Mouse (Mus musculus) limb, embryonic 12.5 days (tissue): ENCODE results near the gene Wdfy1. TPM values are rescaled to one million over a fixed set of nuclear protein-coding genes. Genes with fewer than 3 reads are reported as not detected.
A peak's percentile ranks its signal among the peaks of the same experiment; 100 is the strongest.

Source experiments
- ATAC-seq: fragments of 200-750 bp; cut with Nextera tagmentation; 2 replicates; pipeline ENCODE4 v1.8.0; 2017; ENCODE audit warnings: low read depth, moderate TSS enrichment; ENCODE audit not compliant: insufficient number of reproducible peaks, insufficient read depth, low FRiP score, low TSS enrichment
- H3K27ac ChIP-seq: fragments of 300-500 bp; sonication (generic); 2 replicates; pipeline ENCODE4 v1.5.1; 2016; ENCODE audit warnings: mild to moderate bottlenecking, moderate library complexity
- H3K27me3 ChIP-seq: fragments of 300-500 bp; sonication (generic); 2 replicates; pipeline ENCODE4 v1.6.1; 2016; ENCODE audit warnings: mild to moderate bottlenecking, moderate library complexity
- H3K36me3 ChIP-seq: fragments of 300-500 bp; sonication (generic); 2 replicates; pipeline ENCODE4 v1.6.1; 2016; ENCODE audit warnings: mild to moderate bottlenecking, moderate library complexity
- H3K4me1 ChIP-seq: fragments of 300-500 bp; sonication (generic); replicated peaks from 2 replicates; pipeline ENCODE4 v1.6.1; 2016
- H3K4me2 ChIP-seq: fragments of 300-500 bp; sonication (generic); 2 replicates; pipeline ENCODE4 v1.6.1; 2016; ENCODE audit warnings: mild to moderate bottlenecking, moderate library complexity
- H3K4me3 ChIP-seq: fragments of 300-500 bp; sonication (generic); replicated peaks from 2 replicates; pipeline ENCODE4 v1.5.1; 2016; ENCODE audit warnings: mild to moderate bottlenecking
- H3K9ac ChIP-seq: fragments of 300-500 bp; sonication (generic); replicated peaks from 2 replicates; pipeline ENCODE4 v1.6.1; 2016; ENCODE audit warnings: mild to moderate bottlenecking, moderate library complexity
- H3K9me3 ChIP-seq: fragments of 300-500 bp; sonication (generic); 2 replicates; pipeline ENCODE4 v1.6.1; 2016; ENCODE audit warnings: mild to moderate bottlenecking, moderate library complexity
- WGBS: fragments of 180-500 bp; shearing (Covaris S2); methylation state at CpG from one replicate; pipeline ENCODE4 v1.1.7; 2016; 5-methylcytosine and 5-hydroxymethylcytosine counted together
- polyA plus RNA-seq: library from polyadenylated mRNA; unstranded; fragments of >200 nt; fragmentation: Nextera tagmentation; extraction: Ambion mirVana; gene quantifications from 2 replicates; pipeline ENCODE4 v1.2.1, GENCODE M21; 2016

The Wdfy1 gene
- polyA plus RNA-seq, 1 experiment from 2014 or later = 28.8 TPM

DNA sequence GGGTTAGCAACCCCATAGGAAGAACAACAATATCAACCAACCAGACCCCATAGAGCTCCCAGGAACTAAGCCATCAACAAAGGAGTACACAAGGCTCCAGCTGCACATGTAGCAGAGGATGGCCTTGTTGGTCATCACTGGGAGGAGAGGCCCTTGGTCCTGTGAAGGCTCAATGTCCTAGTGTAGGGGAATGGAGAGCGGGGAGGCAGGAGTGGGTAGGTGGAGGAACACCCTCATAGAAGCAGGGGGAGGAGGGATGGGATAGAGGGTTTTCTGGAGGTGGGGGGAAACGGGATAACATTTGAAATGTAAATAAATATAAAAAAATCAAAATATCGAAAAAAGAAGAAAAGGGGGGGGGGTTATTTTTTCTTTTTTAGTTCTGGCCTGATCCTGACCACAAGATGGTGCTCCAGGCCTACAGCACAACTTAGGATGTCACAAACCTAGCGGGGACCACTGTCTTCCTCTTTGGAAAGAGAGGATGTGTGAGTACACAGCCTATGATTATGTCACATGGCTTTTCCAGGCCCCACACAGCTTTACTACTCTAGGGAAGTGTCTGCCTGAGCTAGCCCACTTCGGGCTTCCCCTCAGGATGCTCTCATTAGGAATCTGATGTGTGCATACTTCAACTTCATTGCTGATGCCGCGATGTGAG lies 10.5 kb upstream of the Wdfy1 start:
- Histone ChIP-seq H3K9me3 (no peaks in the 10 kb centered on the region), H3K27ac (no peak overlapping the region), H3K4me1 (no peaks in the 10 kb centered on the region), H3K4me3 (no peak overlapping the region), H3K4me2 (no peak overlapping the region), H3K9ac (no peak overlapping the region), H3K36me3 (peaks cover 22% of the 10 kb centered on the region), H3K27me3 (no peaks in the 10 kb centered on the region)
- 70% methylated on average over 7 of the region's 7 CpGs for WGBS
- ATAC-seq = no peak

DNA sequence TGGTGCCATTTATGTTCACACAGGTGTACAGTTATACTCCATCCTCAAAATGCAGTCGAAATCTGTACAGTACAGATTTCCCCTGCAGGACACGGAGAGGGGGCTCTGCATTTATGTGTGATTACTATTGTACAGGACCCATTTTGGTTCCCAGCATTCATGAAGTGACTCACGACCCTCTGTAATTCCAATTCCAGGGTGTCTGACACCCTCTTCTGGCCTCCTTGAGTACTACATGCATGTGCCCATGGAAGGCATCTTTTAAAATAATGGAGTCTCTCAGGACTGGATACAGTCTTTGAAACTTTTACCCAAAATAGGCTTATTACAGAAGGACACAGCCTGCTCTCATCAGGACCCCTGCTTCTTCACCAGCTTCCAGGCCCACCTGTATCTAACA lies 6.5 kb upstream of the Wdfy1 start:
- no peak for ATAC-seq

DNA sequence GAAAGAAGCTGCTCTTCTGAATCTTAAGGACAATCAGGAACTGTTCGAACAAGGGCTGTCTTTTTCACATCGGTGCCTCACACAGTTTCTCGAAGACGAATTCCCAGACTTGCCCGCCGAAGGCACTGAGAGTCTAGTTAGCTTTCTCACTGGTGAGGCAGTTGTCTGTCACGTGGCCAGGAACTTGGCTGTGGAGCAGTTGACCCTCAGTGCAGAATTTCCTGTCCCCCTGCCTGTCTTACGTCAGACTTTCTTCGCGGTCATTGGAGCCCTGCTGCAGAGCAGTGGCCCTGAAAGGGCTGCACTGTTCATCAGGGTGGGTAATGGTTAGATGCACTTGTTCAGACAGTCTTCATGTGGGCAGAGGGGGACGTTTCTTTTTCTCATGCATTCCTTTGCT lies 2.1 kb upstream of the Wdfy1 start:
- 88% methylated on average over 11 of the region's 11 CpGs for WGBS
- Histone ChIP-seq H3K27ac (no peak overlapping the region), H3K4me3 (no peak overlapping the region), H3K9ac (no peak overlapping the region), H3K9me3 (no peaks in the 10 kb centered on the region), H3K4me2 (no peak overlapping the region), H3K4me1 (no peaks in the 10 kb centered on the region; the same call in 1 of the 2 replicates), H3K27me3 (no peaks in the 10 kb centered on the region), H3K36me3 (peaks cover 52% of the 10 kb centered on the region)
- ATAC-seq = no peak

More for the DNA sequence above, 6.5 kb upstream of the Wdfy1 start:
- no peak overlapping the region for H3K27ac ChIP-seq
- no peak overlapping the region for H3K4me3 ChIP-seq
- peaks cover 58% of the 10 kb centered on the region for H3K36me3 ChIP-seq
- H3K4me2 ChIP-seq = no peak overlapping the region
- no peaks in the 10 kb centered on the region for H3K4me1 ChIP-seq
- no peaks in the 10 kb centered on the region for H3K9me3 ChIP-seq
- H3K9ac ChIP-seq = no peak overlapping the region
- 82% methylated on average over 3 of the region's 3 CpGs for WGBS
- H3K27me3 ChIP-seq = no peaks in the 10 kb centered on the region

DNA sequence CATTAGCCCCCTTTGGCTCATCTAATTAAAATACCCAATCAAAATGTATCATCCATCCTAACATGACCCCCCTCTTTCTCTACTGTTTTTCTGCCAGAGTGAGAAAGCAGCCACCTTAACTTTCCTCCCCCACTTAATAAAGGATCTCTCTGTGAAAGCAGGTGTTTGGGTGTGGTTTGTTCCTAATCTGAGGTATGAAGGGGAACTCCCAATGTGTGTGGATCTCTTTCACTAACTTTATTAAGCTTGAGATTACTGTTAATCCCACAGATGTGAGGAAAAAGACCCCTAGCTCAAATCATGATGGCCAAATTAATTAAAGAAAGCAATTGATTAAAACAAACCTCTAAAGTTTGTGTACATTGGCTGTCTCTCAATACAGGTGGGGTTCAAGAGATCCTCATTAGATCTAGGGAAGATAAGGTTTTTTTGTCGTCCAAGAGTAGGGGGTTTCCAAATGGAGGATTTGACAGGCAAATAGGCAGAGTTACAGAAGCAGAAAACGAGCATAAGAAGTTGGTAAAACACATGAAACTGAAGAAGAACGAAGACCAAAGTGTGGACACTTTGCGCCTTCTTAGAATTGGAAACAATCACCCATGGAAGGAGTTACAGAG lies 1.7 kb downstream of the Wdfy1 start:
- H3K36me3 ChIP-seq = peaks cover 16% of the 10 kb centered on the region
- whole genome bisulfite sequencing = 81% methylated on average over 4 of the region's 4 CpGs
- H3K27me3 ChIP-seq = no peaks in the 10 kb centered on the region
- H3K27ac ChIP-seq = no peak overlapping the region
- H3K4me3 ChIP-seq = no peak overlapping the region
- no peaks in the 10 kb centered on the region for H3K9me3 ChIP-seq
- ATAC-seq = no peak
- H3K9ac ChIP-seq = no peak overlapping the region
- H3K4me2 ChIP-seq = no peak overlapping the region
- no peaks in the 10 kb centered on the region; the same call in 1 of the 2 replicates for H3K4me1 ChIP-seq

DNA sequence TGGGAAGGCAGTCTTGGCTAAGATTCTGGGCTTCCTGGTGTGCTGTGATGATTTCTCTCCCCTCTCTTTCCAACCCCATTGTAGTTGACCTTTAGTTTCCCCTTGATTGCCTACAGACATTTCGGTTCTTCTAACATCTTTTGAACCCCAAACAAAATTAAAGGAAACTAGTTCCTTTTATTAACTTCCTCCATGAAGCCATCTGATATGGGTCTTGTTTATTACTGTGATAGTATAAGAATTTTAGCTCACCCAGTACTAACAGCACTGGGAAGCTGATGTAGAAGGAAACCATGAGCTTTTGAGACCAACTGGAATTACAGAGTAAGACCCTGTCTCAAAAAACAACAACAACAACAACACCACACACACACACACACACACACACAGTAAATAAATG lies 7.7 kb downstream of the Wdfy1 start:
- no peaks in the 10 kb centered on the region for H3K4me1 ChIP-seq
- ATAC-seq = no peak
- H3K9ac ChIP-seq = no peak overlapping the region
- H3K36me3 ChIP-seq = no peaks in the 10 kb centered on the region
- H3K4me3 ChIP-seq = no peak overlapping the region
- no peaks in the 10 kb centered on the region for H3K9me3 ChIP-seq
- H3K27me3 ChIP-seq = no peaks in the 10 kb centered on the region
- H3K27ac ChIP-seq = no peak overlapping the region
- no peak overlapping the region for H3K4me2 ChIP-seq
- WGBS = 38% methylated on average over 1 of the region's 1 CpGs

DNA sequence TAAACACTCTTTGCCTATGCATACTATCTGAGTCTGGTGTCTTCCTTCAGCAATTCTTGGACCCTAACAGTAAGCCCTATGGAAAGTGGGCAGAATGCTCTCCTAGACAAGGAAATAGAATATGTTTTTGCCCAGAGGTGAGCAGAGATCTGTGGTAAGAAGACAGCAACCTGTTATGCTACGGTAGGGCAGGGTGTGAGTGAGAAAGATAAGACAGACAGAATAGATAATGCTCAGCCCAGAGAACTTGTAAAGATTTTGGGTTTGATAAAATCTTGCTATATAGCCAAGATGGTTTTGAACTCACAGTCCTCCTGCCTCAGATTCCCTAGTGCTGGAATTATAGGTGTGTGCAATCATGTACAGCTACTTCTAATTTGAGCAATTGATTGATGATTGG lies 11.5 kb downstream of the Wdfy1 start:
- Histone ChIP-seq H3K36me3 (no peaks in the 10 kb centered on the region), H3K9ac (no peak overlapping the region), H3K4me2 (no peak overlapping the region), H3K9me3 (no peaks in the 10 kb centered on the region), H3K27ac (no peak overlapping the region), H3K4me3 (no peak overlapping the region), H3K27me3 (no peaks in the 10 kb centered on the region), H3K4me1 (peaks cover 16% of the 10 kb centered on the region)
- 92% methylated on average over 1 of the region's 1 CpGs for WGBS
- no peak for ATAC-seq

DNA sequence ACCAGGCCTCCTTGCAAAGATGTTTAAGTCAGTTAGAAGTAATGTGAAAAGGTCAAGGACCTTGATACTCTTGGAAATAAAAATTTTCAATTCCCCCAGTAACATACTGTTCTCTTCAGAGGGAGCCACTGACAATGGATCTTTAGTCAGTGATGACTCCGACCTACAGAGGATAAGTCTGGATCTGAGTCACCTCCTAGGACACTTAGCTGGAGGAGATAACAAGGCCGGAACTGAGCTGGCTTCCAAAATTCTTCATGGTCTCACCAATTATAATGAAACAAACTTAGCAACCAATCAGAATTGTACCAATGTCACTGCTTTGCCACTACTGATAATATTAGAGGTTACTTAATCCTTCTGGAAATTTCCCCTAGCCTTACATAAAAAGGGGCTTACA lies 11.9 kb downstream of the Wdfy1 start:
- no peak overlapping the region for H3K9ac ChIP-seq
- H3K4me1 ChIP-seq = peaks cover 20% of the 10 kb centered on the region
- H3K27me3 ChIP-seq = no peaks in the 10 kb centered on the region
- no peak for ATAC-seq
- 92% methylated on average over 2 of the region's 2 CpGs for WGBS
- H3K27ac ChIP-seq = no peak overlapping the region
- no peaks in the 10 kb centered on the region for H3K36me3 ChIP-seq
- H3K4me2 ChIP-seq = no peak overlapping the region
- H3K9me3 ChIP-seq = no peaks in the 10 kb centered on the region
- no peak overlapping the region for H3K4me3 ChIP-seq

DNA sequence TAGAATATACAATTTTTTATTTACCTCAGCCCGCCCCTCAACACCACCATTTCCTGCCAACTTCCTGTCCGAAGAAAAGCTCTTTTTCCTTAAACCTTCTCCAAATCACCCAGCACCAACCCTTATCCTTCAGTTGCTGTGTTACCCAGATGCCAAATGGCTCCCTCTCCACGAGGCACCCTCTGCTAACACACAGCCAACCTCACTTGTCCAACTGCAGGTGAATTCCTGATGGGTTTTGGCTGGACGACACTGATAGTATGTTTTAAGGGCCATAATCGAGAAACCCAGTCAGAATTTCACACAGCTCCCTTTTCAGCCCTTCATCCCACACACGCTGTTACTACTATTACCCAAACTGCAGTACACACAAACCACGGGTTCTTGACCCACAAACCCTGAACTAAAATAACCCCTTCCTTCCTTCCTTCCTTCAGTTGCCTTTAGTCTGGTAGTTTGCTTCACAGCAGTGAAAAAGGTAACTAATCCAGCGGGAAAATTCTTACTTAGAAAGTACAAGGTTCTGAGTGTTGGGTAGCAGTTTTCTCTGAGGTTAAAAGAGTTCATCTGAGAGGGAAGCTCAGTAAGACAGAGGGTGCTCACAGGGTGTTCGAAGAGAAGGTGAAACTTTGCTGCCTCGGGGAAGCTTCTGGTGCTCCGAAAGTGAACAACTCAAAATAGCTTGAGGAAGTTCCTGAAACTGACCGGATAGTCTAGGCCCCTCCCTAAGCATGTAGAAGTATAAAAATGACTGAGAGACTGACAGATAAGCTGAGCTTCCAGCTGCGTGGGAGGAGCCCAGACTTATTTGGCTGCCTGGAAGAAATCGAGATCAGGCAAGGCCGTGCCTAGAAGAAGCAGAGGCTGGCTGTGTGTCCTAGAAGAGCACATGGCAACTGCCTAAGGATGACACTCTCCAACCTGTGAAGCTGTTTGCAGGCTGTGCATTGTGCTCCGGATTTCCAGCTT lies 13.4 kb downstream of the Wdfy1 start:
- H3K27ac ChIP-seq = no peak overlapping the region

DNA sequence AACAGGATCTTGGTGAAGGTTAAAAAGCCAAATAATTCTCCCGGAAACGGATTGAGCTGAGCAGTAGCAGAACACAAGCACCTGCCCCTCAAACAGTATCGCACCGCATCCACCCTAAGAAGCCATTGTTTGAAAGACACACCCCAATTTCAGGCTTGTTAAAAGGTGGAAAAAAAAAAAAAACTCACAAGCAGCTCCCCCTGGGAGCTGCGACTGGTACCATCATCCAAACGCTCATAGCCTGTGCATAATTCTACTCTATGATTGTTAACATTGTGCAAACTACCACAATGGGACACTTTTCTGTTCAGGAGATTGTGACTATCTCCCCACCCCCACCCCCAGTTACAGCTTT lies 14.0 kb downstream of the Wdfy1 start:
- peak overlapping the region; percentile 83 for H3K4me2 ChIP-seq
- no peaks in the 10 kb centered on the region for H3K9me3 ChIP-seq
- H3K9ac ChIP-seq = no peak overlapping the region; the same call in 1 of the 2 replicates
- no peak overlapping the region for H3K27ac ChIP-seq
- peak; percentile 21 for ATAC-seq
- H3K36me3 ChIP-seq = no peaks in the 10 kb centered on the region
- H3K4me3 ChIP-seq = peak overlapping the region; percentile 77
- WGBS = 2% methylated on average over 6 of the region's 6 CpGs
- peaks cover 28% of the 10 kb centered on the region for H3K4me1 ChIP-seq
- H3K27me3 ChIP-seq = no peaks in the 10 kb centered on the region

More for the DNA sequence above, 13.4 kb downstream of the Wdfy1 start:
- Histone ChIP-seq H3K9me3 (no peaks in the 10 kb centered on the region), H3K4me1 (peaks cover 24% of the 10 kb centered on the region), H3K36me3 (no peaks in the 10 kb centered on the region), H3K9ac (no peak overlapping the region; the same call in 1 of the 2 replicates), H3K4me2 (peak overlapping the region; percentile 83), H3K4me3 (peak overlapping the region; percentile 77), H3K27me3 (no peaks in the 10 kb centered on the region)
- no peak for ATAC-seq
- 62% methylated on average over 16 of the region's 16 CpGs for WGBS

DNA sequence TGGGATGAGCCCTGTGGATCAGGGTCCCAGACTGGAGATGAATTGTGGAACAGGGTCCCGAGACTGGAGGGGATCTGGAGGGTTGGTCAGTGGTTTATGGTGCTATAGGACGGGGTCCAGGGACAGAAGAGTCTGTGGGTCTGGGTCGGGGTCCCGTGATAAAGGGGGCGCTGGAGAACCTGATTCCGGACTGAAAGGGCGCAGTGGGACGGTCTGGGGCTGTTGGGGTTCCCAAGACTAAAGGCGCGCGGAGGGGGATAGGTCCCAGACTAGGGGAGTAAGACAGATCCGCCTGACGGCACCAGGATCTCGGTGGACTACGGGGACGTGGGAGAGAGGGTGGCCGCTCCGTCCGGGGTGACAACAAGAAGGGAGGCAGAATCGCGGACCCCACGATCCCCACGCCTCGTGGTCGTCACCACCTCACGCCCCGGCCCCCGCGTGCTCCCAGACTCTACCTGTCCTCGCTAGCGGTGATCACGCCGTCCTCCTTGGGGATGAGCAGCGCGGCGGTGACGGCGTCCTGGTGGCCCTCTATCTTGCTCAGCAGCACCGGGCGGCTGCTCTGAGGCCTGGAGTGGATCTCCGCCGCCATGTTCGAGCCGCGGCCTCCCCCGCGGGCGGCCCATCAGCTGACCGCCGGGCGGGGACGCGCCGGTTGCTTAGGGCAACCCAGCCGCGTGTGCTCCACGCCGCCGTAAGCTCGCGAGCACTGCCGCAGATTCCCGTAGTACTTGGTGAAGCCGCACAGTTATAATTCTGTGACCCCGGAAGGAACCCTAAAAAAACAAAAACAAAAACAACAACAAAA lies 14.6 kb downstream of the Wdfy1 start:
- under 1% methylated on average over 65 of the region's 65 CpGs for WGBS
- H3K27me3 ChIP-seq = no peaks in the 10 kb centered on the region
- H3K4me3 ChIP-seq = peak overlapping the region; percentile 77
- H3K27ac ChIP-seq = no peak overlapping the region
- peak overlapping the region; percentile 76 for H3K9ac ChIP-seq
- peak; percentile 89 for ATAC-seq
- H3K36me3 ChIP-seq = no peaks in the 10 kb centered on the region
- no peaks in the 10 kb centered on the region for H3K9me3 ChIP-seq
- H3K4me1 ChIP-seq = peaks cover 28% of the 10 kb centered on the region
- H3K4me2 ChIP-seq = peak overlapping the region; percentile 83
